Mouse (Mus musculus) CD4-positive naive resting alpha-beta T cell, adult 76 days (primary cell): ENCODE measurements around the gene Id3. TPM values are rescaled to one million over a fixed set of nuclear protein-coding genes. Genes with fewer than 3 reads are reported as not detected.

Experiments
- total RNA-seq: library from RNA; stranded (reverse); gene quantifications from one replicate; pipeline ENCODE4 v1.2.4, GENCODE M21; 2023

Gene Id3
- 18.5 TPM for total RNA-seq

GRCm38 (mm10) chr4:136143193-136143976 lies at the start of gene Id3:
Gene Id3 (plus strand): TSS chr4:136143497.

GRCm38 (mm10) chr4:136172011-136172541 lies 28.8 kb downstream of the Id3 start, which contains the start of gene E2f2:
Gene E2f2 (plus strand): TSS chr4:136172394.

Other genes starting within 250 kb of the Id3 start
- 20.3 TPM for gene Cnr2, start 248.1 kb upstream of the Id3 start, total RNA-seq
- gene Fuca1, start 222.8 kb upstream of the Id3 start, total RNA-seq: 49.2 TPM
- 27.3 TPM for gene Hmgcl, start 197.0 kb upstream of the Id3 start, total RNA-seq
- gene Gale, start 179.8 kb upstream of the Id3 start, total RNA-seq: 6.7 TPM
- gene Lypla2, start 170.9 kb upstream of the Id3 start, total RNA-seq: 95.1 TPM
- 27.2 TPM for gene Pithd1, start 156.2 kb upstream of the Id3 start, total RNA-seq
- 36.0 TPM for gene Eloa, start 121.7 kb upstream of the Id3 start, total RNA-seq
- 1,200 TPM for gene Rpl11, start 90.1 kb upstream of the Id3 start, total RNA-seq
- 11.7 TPM for gene E2f2, start 28.9 kb downstream of the Id3 start, total RNA-seq
- 0.35 TPM for gene Asap3, start 62.9 kb downstream of the Id3 start, total RNA-seq
- gene Tcea3, start 104.2 kb downstream of the Id3 start, total RNA-seq: 0.91 TPM
- 8.6 TPM for gene Zfp46, start 141.2 kb downstream of the Id3 start, total RNA-seq
- gene Hnrnpr, start 167.4 kb downstream of the Id3 start, total RNA-seq: 134 TPM